Mouse (Mus musculus) kidney, postnatal 0 days (tissue): Measurements from ENCODE around the gene Tnfaip8l1. TPM values are rescaled to one million over a fixed set of nuclear protein-coding genes. Genes with fewer than 3 reads are reported as not detected.
A peak's percentile ranks its signal among the peaks of the same experiment; 100 is the strongest.

Experiments
- ATAC-seq: fragments of 200-750 bp; cut with Nextera tagmentation; replicated peaks from 2 replicates; pipeline ENCODE4 v1.8.0; 2017; ENCODE audit warnings: low read depth, moderate number of reproducible peaks, moderate TSS enrichment, moderate library complexity; ENCODE audit not compliant: low FRiP score
- DNase-seq: peaks from one replicate; pipeline ENCODE4 v3.0.0-alpha.2; 2016; ENCODE audit warnings: low spot score
- H3K27ac ChIP-seq: fragments of 300-500 bp; sonication (generic); 2 replicates; pipeline ENCODE4 v1.5.1; 2014; ENCODE audit warnings: mild to moderate bottlenecking
- H3K27me3 ChIP-seq: fragments of 300-500 bp; sonication (generic); 2 replicates; pipeline ENCODE4 v1.6.1; 2014; ENCODE audit warnings: low read length, mixed read lengths; ENCODE audit not compliant: insufficient read depth
- H3K36me3 ChIP-seq: fragments of 300-500 bp; sonication (generic); 2 replicates; pipeline ENCODE4 v1.6.1; 2014; ENCODE audit warnings: low read length, mixed read lengths; ENCODE audit not compliant: insufficient read depth
- H3K4me1 ChIP-seq: fragments of 300-500 bp; sonication (generic); replicated peaks from 2 replicates; pipeline ENCODE4 v1.6.1; 2014; ENCODE audit warnings: antibody characterized with exemption, low read length, mixed read lengths; ENCODE audit not compliant: insufficient read depth
- H3K4me2 ChIP-seq: fragments of 300-500 bp; sonication (generic); 2 replicates; pipeline ENCODE4 v1.6.1; 2014; ENCODE audit warnings: mild to moderate bottlenecking, low read length, moderate library complexity, mixed read lengths
- H3K4me3 ChIP-seq: fragments of 300-500 bp; sonication (generic); replicated peaks from 2 replicates; pipeline ENCODE4 v1.5.1; 2014; ENCODE audit warnings: low read depth, low read length
- H3K9ac ChIP-seq: fragments of 300-500 bp; sonication (generic); 2 replicates; pipeline ENCODE4 v1.6.1; 2014; ENCODE audit warnings: low read depth, low read length
- H3K9me3 ChIP-seq: fragments of 300-500 bp; sonication (generic); replicated peaks from 2 replicates; pipeline ENCODE4 v1.6.1; 2016; ENCODE audit warnings: low read length, inconsistent platforms, mixed read lengths
- CTCF ChIP-seq: IDR thresholded peaks from 2 replicates; pipeline ENCODE4 v1.5.1; 2016; ENCODE audit warnings: antibody characterized with exemption, low read depth, mild to moderate bottlenecking, moderate library complexity
- WGBS: fragments of 180-500 bp; shearing (Covaris S2); extraction: QIAGEN DNeasy Blood & Tissue Kit; methylation state at CpG from one replicate; pipeline ENCODE4 v1.1.7; 2014; 5-methylcytosine and 5-hydroxymethylcytosine counted together
- polyA plus RNA-seq: library from polyadenylated mRNA; unstranded; fragments of >200 nt; fragmentation: Nextera tagmentation; extraction: Ambion mirVana; gene quantifications from 2 replicates; pipeline ENCODE4 v1.2.1, GENCODE M21; 2015

The Tnfaip8l1 gene
- polyA plus RNA-seq, 1 experiment from 2014 or later: 7.4 TPM

DNA sequence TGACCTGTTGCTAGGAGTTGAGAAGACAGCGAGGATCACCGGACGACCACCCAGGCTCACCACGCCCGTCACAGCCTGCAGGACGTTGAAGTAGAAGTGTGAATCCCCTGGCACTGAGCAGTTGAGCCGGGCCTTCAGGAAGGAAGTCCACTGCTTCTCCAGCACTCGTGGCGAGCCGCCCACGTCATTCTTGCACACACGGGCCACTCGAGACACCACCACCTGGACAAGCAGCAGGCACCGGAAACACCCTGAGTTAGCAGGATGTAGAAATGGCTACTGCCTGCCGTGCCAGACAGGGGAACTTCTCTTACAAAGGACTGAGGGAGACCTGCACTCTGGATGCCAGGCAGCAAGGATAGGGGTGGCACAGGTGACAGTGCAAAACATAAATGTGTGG is 34.0 kb upstream of the Tnfaip8l1 start:
- no peak overlapping the region for H3K9ac ChIP-seq
- TF ChIP-seq CTCF: no peak
- H3K27me3 ChIP-seq: peaks cover 9% of the 10 kb centered on the region; the same call in 1 of the 2 replicates
- H3K9me3 ChIP-seq: no peaks in the 10 kb centered on the region
- no peak overlapping the region for H3K4me2 ChIP-seq
- H3K36me3 ChIP-seq: no peaks in the 10 kb centered on the region
- DNase-seq: no peak
- ATAC-seq: no peak
- H3K4me3 ChIP-seq: no peak overlapping the region
- H3K4me1 ChIP-seq: 0 out of 2 replicates have a peak, but pooled peaks cover 5% of the 10 kb centered on the region
- WGBS: 69% methylated on average over 15 of the region's 15 CpGs
- no peak overlapping the region for H3K27ac ChIP-seq

DNA sequence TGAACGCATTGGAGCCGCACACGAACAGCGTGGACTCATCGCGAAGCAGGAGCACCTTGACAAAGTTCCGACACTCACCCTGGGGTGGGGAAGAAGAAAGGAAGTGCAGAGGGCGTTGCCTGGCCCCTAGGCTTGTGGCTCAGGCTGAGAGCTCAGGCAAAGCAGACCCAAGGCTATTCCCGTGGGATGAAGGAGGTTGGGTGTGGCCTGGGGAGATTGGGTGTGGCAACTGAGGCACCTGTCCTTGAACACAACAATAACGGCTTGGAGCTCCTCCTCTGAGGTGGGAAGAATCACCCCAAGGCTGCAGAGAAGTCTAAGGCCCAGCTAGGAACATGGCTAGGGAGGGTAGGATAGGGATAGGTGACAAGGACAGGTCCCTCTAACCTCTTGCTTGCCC is 31.1 kb upstream of the Tnfaip8l1 start:
- ATAC-seq (no peak), DNase-seq (no peak)
- no peaks in the 10 kb centered on the region for H3K27me3 ChIP-seq
- no peak for TF ChIP-seq CTCF
- H3K9me3 ChIP-seq: no peaks in the 10 kb centered on the region
- no peak overlapping the region for H3K9ac ChIP-seq
- no peak overlapping the region for H3K4me3 ChIP-seq
- no peaks in the 10 kb centered on the region for H3K36me3 ChIP-seq
- H3K4me1 ChIP-seq: peaks cover 9% of the 10 kb centered on the region; the same call in 1 of the 2 replicates
- 90% methylated on average over 10 of the region's 10 CpGs for WGBS
- no peak overlapping the region for H3K27ac ChIP-seq
- H3K4me2 ChIP-seq: no peak overlapping the region

DNA sequence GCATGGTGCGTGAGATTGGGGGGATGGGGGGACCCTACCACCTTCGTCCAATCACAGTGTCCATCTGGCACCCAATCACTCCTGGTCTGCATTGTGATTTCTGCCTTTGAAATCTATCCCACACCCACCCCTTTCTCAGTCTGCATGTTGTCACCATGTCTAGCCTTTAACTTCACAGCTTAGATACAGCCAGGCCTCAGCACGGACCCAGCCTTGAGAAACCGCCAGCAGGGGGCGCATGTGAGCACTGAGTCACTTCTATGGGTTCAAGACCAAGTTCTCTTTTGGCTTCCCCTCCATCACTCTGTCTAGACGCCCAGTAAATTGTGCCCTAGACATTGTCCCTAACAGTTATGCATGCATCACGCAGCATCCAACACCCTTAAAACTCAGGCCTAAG is 30.5 kb upstream of the Tnfaip8l1 start:
- TF ChIP-seq CTCF: peak; percentile 77
- no peak overlapping the region for H3K9ac ChIP-seq
- H3K27ac ChIP-seq: no peak overlapping the region
- H3K27me3 ChIP-seq: no peaks in the 10 kb centered on the region
- whole genome bisulfite sequencing: 43% methylated on average over 7 of the region's 7 CpGs
- H3K4me2 ChIP-seq: no peak overlapping the region
- H3K4me1 ChIP-seq: peaks cover 9% of the 10 kb centered on the region; the same call in 1 of the 2 replicates
- ATAC-seq: no peak; the same call in 1 of the 2 replicates
- DNase-seq: peak; percentile 50
- no peak overlapping the region for H3K4me3 ChIP-seq
- no peaks in the 10 kb centered on the region for H3K36me3 ChIP-seq
- no peaks in the 10 kb centered on the region for H3K9me3 ChIP-seq

DNA sequence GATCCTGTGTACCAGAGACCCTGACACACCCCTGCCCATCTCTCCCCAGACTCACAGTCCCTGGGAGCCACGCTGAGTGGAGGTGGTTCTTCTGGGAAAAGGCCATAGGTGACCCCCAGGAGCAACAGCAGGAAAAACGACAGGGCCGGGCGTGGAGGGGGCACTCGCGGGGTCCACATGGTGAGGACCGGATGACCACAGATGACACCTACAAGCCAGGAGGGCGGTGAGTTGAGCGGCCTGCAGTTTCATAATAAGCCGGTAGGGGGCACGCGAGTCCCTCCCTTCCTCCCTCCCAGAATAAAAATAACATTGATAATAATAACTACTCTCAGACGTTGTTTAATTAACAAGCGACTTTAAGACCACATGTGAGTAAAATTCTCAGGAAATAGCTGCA is 29.6 kb upstream of the Tnfaip8l1 start:
- ATAC-seq: no peak
- no peak overlapping the region for H3K4me3 ChIP-seq
- peak; percentile 86 for TF ChIP-seq CTCF
- peak overlapping the region; percentile 30; the same call in 1 of the 2 replicates for H3K4me2 ChIP-seq
- H3K27me3 ChIP-seq: no peaks in the 10 kb centered on the region
- H3K9ac ChIP-seq: no peak overlapping the region
- H3K36me3 ChIP-seq: no peaks in the 10 kb centered on the region
- no peak overlapping the region for H3K27ac ChIP-seq
- 4% methylated on average over 14 of the region's 14 CpGs for WGBS
- peaks cover 9% of the 10 kb centered on the region; the same call in 1 of the 2 replicates for H3K4me1 ChIP-seq
- H3K9me3 ChIP-seq: no peaks in the 10 kb centered on the region
- peak; percentile 81 for DNase-seq

DNA sequence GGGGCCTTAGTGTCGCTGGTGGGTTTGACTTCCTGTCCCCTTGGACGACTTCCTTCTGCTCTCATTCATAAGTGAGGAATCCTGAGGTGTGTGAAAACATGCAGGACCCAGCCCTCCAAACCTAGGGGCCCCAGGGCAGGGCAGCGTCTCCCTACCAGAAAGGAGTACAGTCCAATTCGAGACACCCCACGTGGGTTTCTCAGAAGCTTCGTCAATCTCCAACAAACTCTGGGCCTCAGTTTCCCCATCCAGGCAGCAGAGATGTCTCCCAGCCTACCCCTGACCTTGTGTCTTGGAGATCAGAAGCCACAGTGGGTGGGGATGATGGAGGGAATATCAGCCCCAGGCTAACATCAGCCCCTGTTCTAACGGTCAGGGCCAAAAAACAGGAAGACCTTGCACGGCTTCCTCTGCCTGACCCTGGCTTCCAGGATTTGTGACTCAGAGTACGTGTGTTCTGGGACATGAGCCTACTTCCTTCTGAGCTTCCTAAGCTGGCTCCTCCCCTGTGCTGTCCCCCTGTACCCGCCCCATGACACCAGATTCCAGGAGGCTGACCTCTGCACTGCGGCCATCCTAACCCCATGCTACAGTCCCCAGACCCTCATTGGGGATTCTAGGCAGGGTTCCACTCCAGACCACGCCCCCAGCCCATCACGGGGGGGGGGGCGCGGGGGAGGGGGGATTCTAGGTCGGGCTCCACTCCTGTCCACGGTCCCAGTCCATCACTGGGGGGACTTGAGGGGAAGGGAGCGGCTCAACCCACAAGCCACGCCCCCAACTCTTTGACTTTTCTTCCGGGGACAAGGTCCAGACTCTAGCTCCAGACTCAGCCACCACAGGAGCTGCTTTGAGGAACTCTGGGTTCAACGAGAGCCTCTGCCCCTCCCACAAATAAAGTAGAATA is 28.6 kb upstream of the Tnfaip8l1 start:
- WGBS: 17% methylated on average over 18 of the region's 21 CpGs
- Histone ChIP-seq H3K9me3 (no peaks in the 10 kb centered on the region), H3K4me3 (peak overlapping the region; percentile 28; the same call in 1 of the 2 replicates), H3K27ac (peak overlapping the region; percentile 78), H3K4me2 (peak overlapping the region; percentile 72), H3K4me1 (peaks cover 17% of the 10 kb centered on the region), H3K36me3 (no peaks in the 10 kb centered on the region), H3K27me3 (no peaks in the 10 kb centered on the region), H3K9ac (peak overlapping the region; percentile 47)
- peak; percentile 78 for ATAC-seq
- DNase-seq: peak; percentile 80
- TF ChIP-seq CTCF: no peak

DNA sequence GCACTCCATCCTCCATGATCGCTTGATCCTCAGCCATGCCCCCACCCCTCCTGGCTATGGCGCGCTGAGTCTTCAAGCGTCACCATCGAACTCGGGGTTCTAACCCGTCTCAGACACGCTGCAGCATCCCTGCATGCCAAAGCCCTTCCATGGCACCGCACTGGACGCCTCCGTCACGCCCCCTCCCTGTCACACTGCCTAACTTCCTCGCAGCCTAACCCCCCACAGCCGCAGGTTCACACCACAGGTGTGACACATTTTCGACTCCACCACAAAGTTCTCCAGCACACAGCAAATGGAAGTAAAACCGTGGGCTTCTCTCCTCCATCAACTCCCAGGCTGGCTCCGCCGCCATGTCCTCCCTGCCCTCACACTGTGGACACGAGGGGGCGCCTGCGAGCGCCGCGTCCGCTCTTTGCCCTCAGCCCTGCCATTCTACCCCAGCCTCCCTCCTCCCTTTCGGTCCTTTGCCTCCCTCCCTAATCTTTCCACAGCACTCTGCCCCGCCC is 27.8 kb upstream of the Tnfaip8l1 start:
- ATAC-seq: peak; percentile 9; the same call in 1 of the 2 replicates
- peak; percentile 80 for TF ChIP-seq CTCF
- no peaks in the 10 kb centered on the region for H3K36me3 ChIP-seq
- H3K27me3 ChIP-seq: 0 out of 2 replicates have a peak, but pooled peaks cover 4% of the 10 kb centered on the region
- peak; percentile 51 for DNase-seq
- H3K27ac ChIP-seq: peak overlapping the region; percentile 78; the same call in 1 of the 2 replicates
- H3K9me3 ChIP-seq: no peaks in the 10 kb centered on the region
- H3K9ac ChIP-seq: peak overlapping the region; percentile 47
- 3% methylated on average over 27 of the region's 27 CpGs for WGBS
- H3K4me2 ChIP-seq: peak overlapping the region; percentile 72
- peaks cover 18% of the 10 kb centered on the region for H3K4me1 ChIP-seq
- peak overlapping the region; percentile 28; the same call in 1 of the 2 replicates for H3K4me3 ChIP-seq
